Mouse (Mus musculus) forelimb bud, embryonic 11.5 days (tissue): ENCODE results near the gene Gfod1.

ENCODE experiments used
- DNase-seq: peaks from one replicate; pipeline ENCODE4 v3.0.0-alpha.2; 2012; ENCODE audit warnings: low read depth, low spot score

The Gfod1 gene

DNA sequence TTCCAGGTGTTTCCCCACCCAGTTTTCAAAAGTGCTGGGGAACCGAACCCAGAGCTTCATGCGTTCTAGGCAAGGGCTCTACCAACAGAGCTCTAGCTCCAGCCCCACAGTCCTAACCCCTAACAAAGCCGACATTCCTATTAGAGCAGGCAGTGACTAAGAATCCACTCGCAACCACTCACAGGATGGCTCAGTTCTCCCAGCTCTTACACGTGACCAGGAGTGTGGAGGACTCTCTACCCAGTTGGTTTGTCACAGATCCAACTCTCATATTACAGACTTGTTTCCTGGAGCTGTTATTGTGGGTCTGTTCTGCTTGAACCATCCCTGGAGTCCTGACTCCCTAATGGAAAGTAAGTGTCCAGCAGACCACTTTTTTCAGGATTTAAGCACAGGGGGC lies 40.3 kb downstream of the Gfod1 start:
- no peak for DNase-seq

GRCm38 (mm10) chr13:43262114-43262739 lies 41.7 kb downstream of the Gfod1 start:
- DNase-seq, result no peak

GRCm38 (mm10) chr13:43261287-43261686 lies 42.7 kb downstream of the Gfod1 start:
- DNase-seq, result no peak

DNA sequence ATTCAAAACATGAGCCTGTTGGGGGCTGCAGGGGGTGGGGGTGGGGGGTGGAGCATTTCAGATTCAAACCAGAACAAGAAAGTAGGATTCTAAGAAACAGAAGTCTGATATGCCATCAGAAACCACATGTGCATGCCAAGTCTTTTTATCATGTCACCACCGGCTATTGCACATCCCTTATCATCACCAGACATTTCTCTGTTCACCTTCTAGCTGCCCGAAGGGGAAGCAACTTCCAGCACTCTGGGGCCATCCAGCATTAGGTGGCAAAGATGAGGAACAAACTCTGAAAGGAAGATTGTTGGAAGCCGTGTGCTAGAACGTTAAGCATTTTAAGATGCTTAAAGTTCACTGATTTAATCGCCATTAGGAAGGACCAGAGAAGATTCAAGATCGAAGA lies 43.2 kb downstream of the Gfod1 start:
- no peak for DNase-seq

GRCm38 (mm10) chr13:43256447-43256846 lies 47.5 kb downstream of the Gfod1 start:
- no peak for DNase-seq

- DNase-seq, result no peak
These were observed 50.4 kb downstream of the Gfod1 start for GRCm38 (mm10) chr13:43253526-43253925.

DNA sequence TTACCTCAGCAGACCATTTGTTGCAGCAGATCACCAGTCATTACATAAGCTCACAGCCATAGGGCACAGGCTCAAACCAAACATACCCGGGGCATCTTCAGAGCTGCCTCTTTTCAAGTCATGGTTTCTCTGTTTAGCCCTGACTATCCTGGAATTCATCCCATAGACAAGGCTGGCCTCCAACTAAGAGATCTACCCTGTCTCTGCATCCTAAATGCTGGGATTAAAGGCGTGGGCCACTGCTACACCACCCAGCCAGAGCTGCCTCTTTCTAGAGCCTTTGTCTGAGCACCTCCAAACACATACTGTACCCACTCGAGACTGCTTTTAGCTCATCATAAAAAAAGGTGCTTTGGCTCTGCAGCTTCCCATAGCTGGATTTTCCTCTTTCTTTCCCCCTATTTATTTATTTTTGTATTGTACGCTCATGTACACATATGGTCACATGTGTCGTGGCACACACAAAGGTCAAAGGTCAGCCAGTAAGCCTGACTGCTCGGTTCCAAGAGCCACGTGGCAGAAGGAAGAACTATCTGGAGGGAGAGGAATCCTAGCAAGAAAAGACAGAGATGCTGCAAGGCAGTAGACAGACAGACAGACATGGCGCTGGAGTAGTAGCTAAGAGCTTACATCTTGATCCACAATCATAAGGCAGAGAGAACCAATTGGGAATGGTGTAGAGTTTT lies 51.7 kb downstream of the Gfod1 start:
- DNase-seq, result no peak

DNA sequence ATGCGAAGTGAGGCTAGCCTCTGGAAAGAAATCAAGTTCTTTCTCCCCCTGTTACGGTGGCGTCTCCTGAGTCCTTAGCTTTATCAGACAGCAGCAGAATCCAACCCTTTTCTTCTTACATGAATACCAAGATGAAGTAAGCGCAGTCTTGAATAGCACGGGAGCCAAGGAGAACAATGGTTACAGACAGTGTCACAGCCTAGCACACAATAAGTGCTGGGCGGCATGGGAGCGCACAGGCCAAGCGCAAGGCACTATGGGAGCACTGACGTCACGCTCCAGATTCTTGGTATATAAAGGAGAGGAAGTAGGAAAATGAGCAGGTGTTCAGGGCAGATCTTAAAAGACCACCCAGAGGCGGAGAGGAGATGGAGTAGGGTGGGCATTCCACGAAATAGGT lies 52.6 kb downstream of the Gfod1 start:
- DNase-seq, result no peak

DNA sequence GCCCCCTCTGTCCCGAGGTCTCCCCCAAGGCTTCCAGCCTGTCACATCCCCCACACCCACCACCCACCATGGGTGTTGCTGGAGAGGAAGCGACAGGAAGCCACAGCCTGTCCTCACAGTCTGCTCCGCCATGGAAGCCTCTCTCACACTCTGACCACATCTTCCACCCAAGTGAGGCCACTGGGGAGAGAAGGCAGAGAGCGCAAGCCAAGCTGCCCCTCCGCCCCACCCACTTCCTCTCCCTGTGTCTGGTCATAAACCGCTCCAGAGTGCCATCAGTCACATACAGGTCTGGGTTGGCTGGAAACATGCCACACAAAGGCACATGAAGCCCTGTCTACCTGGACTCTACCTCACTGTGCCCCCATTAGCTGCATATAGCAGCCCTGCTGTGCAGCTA lies 53.3 kb downstream of the Gfod1 start:
- no peak for DNase-seq

DNA sequence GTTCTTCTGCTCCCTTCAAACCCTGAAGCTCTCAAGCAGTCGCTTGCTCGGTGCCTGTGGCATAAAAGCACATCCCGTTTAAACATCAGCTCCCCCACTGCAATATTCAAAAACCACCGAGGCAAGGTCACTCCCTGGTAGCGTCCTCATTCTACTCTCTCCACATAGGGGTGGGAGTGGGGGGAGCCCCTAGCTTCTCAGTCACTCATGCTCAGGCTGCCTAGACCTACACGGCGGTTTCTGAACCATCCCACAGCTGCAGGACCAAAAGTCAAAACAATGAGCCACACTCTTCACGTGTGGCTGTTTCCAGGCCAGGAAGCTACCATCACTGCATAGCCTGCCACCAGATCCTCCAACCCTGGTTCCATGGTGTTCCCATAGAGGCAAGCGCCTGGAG lies 53.9 kb downstream of the Gfod1 start:
- no peak for DNase-seq

DNA sequence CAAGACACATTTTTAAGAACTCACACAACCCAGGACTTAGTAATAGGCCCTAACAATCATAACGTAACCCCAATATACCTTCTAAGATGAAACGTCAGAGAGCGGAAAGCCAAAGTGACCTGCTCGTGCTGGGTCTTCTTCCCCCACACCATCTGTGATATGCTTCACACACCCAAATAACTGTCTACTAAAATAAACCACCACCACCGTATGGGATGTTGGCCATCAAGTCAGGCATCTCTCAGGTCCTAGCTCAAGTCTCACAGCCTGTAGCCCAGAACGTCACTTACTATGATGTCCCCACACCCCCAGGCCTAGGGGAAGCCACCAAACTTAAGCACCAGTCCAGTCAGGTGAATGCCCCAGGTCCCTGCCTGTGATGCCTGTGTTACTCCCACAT lies 55.6 kb downstream of the Gfod1 start:
- DNase-seq, result no peak

GRCm38 (mm10) chr13:43246876-43247275 lies 57.1 kb downstream of the Gfod1 start:
- DNase-seq, result no peak

DNA sequence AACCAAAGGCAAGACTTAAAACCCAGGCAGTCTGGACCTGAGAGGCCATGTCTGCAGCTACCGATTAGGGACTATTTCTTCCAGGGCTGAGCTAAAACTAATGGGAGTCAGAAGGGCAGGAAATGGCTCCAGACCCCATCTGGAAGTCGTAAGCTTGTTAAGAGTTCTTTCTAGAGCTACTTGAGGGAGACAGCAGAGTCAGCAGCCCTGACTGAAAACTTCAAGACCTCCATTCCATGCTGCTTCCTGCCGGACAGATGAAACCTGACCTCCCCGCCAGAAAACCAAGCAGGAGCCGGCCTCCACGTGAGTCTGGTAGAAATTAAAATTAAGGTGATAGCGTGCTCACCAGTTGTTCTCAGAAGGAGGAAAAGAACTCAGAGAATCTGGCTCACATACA lies 60.2 kb downstream of the Gfod1 start:
- DNase-seq, result peak; percentile 67

DNA sequence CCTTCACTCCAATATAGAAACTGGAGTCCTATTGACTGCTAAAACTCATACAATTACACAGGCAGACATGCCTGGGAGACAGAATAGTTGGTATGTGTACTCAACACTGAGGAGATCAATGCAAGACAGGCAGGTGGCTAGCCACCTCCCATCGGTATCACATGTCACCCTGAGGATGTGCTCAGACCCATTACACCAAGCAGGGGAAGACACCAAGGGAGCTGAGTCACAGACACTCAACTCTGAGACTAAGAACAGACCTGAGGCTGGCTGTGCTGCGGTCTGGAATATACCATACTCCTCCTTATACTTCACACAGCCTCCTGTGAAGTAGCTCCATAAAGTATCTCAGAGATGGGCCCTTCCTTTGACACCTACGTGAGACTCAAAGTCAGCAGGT lies 60.7 kb downstream of the Gfod1 start:
- no peak for DNase-seq

- DNase-seq, result no peak
These were observed 62.2 kb downstream of the Gfod1 start for GRCm38 (mm10) chr13:43241750-43242149.

DNA sequence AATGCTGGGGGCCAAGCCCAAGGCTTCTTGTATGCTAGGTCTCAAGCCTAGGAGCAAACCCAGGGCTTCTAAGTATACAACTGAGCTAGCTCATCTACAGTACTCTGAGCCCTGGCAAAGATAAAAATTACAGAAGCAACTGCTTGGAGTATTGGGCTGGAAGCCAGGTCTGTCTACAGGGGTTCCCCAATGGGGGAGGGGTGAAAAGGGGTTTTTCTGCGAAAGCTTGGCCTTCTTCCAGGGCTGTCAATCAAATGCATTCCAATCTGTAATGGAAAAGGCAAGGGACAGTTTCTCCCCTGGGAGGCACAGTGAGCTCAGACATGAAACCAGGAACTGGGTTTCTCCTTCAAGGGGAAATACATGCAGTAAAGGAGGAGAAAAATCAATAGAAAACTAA lies 62.9 kb downstream of the Gfod1 start:
- no peak for DNase-seq

DNA sequence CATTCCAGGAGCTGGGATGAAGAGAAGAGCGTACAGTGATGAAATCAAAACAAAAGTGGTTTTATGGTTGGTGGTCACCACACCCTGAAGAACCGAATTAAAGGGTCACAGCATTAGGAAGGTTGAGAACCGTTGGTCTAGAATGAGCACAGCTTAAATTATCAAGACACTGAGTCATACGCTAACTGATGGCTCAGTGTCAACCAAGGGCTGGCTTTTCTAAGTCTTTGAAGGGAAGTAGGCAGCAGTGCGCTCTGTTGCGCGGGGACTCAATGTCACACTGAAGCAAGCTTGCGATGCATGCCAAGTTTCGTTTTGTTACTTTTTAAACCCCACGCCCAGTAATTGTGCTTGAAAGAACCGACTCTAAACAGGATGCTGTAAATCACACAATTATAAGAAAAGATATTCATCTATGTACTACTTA lies 64.2 kb downstream of the Gfod1 start:
- DNase-seq, result no peak

DNA sequence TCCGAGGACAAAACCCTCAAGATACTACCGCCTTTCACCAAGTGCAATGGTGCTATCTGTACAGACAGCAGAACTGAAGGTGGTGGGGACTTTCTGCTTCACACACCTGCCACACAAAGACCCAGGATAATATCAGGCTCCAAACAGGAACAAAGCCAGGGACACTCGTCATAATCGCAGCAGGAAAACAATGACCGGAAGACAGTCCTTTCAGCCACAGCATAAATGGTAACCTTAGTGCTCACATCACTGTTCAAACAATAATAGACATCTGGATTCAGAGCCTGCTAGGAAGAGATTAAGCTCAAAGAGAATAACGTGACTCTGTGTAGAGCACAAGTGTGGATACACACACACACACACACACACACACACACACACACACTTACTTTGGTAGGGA lies 67.3 kb downstream of the Gfod1 start:
- no peak for DNase-seq

DNA sequence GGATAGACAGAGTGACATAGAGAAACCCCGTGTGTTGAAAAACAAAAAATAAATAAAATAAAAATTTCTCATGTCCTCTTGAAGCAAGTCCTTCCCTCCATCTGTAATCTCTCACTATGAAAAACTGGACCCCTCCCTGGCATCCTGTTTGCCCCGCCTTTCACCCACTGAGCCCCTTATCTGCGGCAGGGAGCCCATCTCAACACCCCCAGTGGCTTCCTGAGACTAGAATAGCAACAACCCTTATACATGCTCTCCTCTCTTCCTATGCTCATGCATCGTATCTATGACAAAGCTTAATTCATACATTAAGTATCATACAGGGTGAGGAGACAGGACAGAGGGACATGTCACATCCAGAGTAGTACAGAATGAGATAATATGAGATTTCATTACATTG lies 68.0 kb downstream of the Gfod1 start:
- DNase-seq, result no peak

DNA sequence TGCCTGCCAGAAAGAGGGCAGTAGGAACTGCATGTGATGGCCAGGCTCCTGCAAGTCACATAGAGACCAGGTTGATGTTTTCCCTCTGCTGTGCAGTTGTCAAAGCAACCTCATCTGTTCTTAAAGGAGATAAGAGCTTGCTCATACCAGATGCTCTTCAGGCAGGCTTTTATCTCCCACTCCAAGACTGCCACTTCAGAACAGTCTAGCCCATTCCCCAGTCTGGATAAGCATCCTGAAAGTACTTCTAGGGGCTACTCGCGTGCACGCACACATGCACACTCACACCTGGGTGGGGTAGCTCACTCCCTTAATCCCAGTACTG lies 68.4 kb downstream of the Gfod1 start:
- no peak for DNase-seq

- peak; percentile 53 for DNase-seq
These were observed 68.9 kb downstream of the Gfod1 start for GRCm38 (mm10) chr13:43234869-43235585.

- DNase-seq, result no peak
These were observed 70.6 kb downstream of the Gfod1 start for GRCm38 (mm10) chr13:43233331-43233730.
